Mouse (Mus musculus) neural tube, postnatal 0 days (tissue): ENCODE data around the gene Cox19. TPM values are rescaled to one million over a fixed set of nuclear protein-coding genes. Genes with fewer than 3 reads are reported as not detected.
A peak's percentile ranks its signal among the peaks of the same experiment; 100 is the strongest.

Experiments
- microRNA counts: library from miRNA; unstranded; fragments of <30 nt; microRNA quantifications from one replicate; lab custom pipeline; 2015
- microRNA-seq: library from miRNA; unstranded; fragments of <30 nt; microRNA quantifications from one replicate; pipeline ENCODE4, GENCODE M21; 2016
- polyA plus RNA-seq: library from polyadenylated mRNA; unstranded; fragments of >200 nt; fragmentation: Nextera tagmentation; extraction: Ambion mirVana; gene quantifications from 2 replicates; pipeline ENCODE4 v1.2.1, GENCODE M21; 2015

Cox19 gene
- polyA plus RNA-seq: 77.9 and 87.1 TPM in 2 replicates

GRCm38 (mm10) chr5:139351134-139351533 lies at the start of gene Cox19:
Gene Cox19 (minus strand): TSS chr5:139351418.

DNA sequence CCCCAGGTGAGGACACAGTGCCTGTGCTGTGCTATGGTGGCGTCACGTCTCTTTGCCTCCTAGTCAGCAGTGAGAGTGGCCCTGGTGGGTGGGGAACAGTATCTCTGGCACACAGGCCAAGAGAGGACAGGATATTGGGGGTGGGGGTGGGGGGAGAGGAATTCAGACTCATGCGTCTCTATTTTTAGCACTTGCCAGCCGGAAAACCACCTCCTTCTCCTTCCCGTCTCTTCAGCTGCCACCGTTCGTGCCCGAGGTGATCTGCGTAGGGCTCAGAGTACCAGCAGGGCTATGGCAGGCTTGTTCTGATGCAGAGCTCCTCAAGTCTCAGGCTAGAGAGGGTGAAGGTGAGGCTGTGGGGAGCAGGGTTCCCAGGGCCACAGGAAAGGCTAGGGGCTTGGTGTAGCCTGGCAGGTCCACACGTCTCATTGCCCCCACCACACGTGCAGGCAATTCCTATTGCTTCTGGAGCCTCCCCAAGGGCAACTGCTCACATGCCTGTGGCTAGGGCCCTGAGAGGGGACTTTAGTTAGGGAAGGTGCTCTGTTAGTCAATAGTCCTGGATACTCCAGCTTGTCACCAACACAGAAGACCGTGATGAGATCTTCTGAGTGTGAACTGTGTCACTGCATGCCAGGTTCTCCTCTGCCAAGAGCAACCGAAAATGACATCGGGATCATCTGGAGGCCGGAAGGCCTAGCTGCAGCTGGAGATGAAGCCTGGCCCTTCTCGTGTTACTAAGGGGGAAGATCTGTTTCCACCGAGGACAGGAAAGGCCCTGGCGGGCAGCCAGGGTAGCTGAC lies 26.5 kb upstream of the Cox19 start, which contains the start of gene Gpr146:
Gene Gpr146, plus strand, starts transcription at position 230 of the 803 bp plus-strand sequence.

GRCm38 (mm10) chr5:139352317-139352716 lies 1.1 kb upstream of the Cox19 start, which contains the start of gene Cyp2w1:
Gene Cyp2w1 (plus strand): TSS chr5:139352617.

DNA sequence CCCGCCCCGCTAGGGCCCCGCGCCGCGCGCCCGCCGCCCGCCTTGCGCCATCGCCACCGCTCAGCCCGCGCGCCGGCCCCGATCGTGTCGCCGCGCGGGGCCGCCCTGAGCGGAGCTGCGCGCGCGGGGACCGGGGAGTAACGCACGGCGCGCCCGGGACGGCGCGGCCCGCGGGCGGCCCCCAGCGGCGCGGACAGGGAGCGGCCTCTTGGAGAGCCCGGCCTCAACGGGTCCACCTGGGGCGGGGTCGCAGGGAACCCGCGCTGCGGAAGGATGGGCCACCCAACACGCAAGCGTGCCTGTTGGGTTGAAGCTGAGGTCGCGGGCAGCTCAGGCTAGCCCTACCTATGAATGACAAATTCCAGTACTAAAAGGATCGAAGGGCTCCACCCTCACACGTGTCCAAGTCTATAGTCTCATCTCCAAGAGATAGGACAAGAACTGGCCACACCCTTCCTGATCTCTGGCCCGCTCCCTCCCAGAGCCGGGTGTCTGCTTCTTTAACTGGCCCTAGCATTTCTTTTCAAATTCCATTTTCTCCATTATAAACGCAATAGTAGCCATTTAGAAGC lies 25.7 kb downstream of the Cox19 start, which contains the start of gene Adap1:
Gene Adap1, minus strand, starts transcription at position 228 of the 572 bp plus-strand sequence.

MicroRNA genes within 50 kb of the gene (microRNA counts, 519-probe panel; counts per million panel counts)
- 40.5 counts per million for microRNA mmu-miR-339-3p (lab: Ali Mortazavi, UCI)
- microRNA mmu-miR-339-5p (lab: Ali Mortazavi, UCI): 40.5 counts per million

Small RNAs within 50 kb of the gene (microRNA-seq; reads per million reads assigned to microRNA genes)
- 295 reads per million, percentile 61 among the genes with 10 or more reads in this experiment for gene Mir339

Other genes starting within 250 kb of the Cox19 start
- 331 and 348 TPM in 2 replicates for gene Prkar1b, start 201.4 kb downstream of the Cox19 start, polyA plus RNA-seq
- gene Dnaaf5, start 201.2 kb downstream of the Cox19 start, polyA plus RNA-seq: 2.4 and 3.0 TPM in 2 replicates
- 31.2 and 34.3 TPM in 2 replicates for gene Sun1, start 150.8 kb downstream of the Cox19 start, polyA plus RNA-seq
- 131 and 137 TPM in 2 replicates for gene Get4, start 99.1 kb downstream of the Cox19 start, polyA plus RNA-seq
- 156 TPM in 2 replicates for gene Adap1, start 25.8 kb downstream of the Cox19 start, polyA plus RNA-seq
- not detected in 2 replicates for gene Cyp2w1, start 1.2 kb upstream of the Cox19 start, polyA plus RNA-seq
- gene Gpr146, start 26.3 kb upstream of the Cox19 start, polyA plus RNA-seq: 4.7 and 4.8 TPM in 2 replicates
- gene C130050O18Rik, start 53.9 kb upstream of the Cox19 start, polyA plus RNA-seq: 0.31 and 0.49 TPM in 2 replicates
- gene Gper1, start 71.7 kb upstream of the Cox19 start, polyA plus RNA-seq: 5.1 and 5.8 TPM in 2 replicates
- gene 3110082I17Rik, start 109.1 kb upstream of the Cox19 start, polyA plus RNA-seq: 13.9 and 15.1 TPM in 2 replicates
- gene Zfand2a, start 133.1 kb upstream of the Cox19 start, polyA plus RNA-seq: 20.5 and 25.2 TPM in 2 replicates
- 16.0 and 19.6 TPM in 2 replicates for gene Uncx, start 192.1 kb upstream of the Cox19 start, polyA plus RNA-seq